Mouse (Mus musculus) kidney, postnatal 25 days (tissue): Measurements from ENCODE around the gene Tbx6.

Experiments used
- DNase-seq, 2 experiments: peaks; one replicate each; pipeline ENCODE4 v3.0.0; 2021; ENCODE audit warnings: mixed read lengths in 2 of 2

Gene Tbx6

DNA sequence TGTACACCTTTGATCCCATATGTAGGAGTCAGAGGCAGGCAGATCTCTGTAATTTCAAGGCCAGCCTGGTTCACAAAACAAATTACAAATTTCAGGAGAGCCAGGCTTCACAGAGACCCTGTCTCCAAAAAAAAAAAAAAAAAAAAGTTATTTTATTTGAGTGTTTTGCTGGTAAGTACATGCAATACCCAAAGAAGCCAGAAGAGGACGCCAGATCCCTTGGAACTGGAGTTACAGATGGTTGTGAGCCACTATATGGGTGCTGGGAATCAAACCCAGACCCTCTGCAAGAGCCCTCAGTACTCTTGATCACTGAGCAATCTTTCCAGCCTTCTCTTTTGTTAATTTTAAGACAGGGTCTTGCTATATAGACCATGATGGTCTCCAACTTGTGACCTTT lies 37.5 kb downstream of the Tbx6 start:
- DNase-seq: no peak

GRCm38 (mm10) chr7:126821835-126822511 lies 40.7 kb downstream of the Tbx6 start:
- DNase-seq: peak; percentile 83 to 89

GRCm38 (mm10) chr7:126822741-126823140 lies 41.5 kb downstream of the Tbx6 start:
- DNase-seq: peak in 1 of 2 experiments; percentile 56

GRCm38 (mm10) chr7:126823202-126823711 lies 42.0 kb downstream of the Tbx6 start:
- peak in 1 of 2 experiments; percentile 40 for DNase-seq

DNA sequence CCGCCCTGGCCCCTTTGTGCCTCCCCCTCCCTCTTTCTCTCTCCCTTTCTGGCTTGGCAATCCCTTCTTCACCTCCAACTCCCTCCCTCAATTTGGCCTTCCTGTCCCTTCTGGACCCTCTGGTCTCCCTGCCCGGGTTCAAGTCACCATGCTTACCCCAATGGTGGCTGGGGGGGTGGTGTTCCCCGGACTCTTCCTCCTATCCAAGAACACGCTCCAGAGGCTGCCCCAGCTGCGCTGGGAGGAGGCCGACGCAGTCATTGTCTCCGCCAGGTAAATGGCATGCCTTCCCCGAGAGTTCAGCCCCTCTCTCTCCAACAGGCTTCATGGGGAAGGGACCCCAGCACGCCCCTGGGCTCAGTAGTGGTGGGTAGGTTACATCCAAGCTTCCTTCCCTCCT lies 42.7 kb downstream of the Tbx6 start:
- DNase-seq: no peak

GRCm38 (mm10) chr7:126825403-126825802 lies 44.1 kb downstream of the Tbx6 start:
- DNase-seq: no peak

DNA sequence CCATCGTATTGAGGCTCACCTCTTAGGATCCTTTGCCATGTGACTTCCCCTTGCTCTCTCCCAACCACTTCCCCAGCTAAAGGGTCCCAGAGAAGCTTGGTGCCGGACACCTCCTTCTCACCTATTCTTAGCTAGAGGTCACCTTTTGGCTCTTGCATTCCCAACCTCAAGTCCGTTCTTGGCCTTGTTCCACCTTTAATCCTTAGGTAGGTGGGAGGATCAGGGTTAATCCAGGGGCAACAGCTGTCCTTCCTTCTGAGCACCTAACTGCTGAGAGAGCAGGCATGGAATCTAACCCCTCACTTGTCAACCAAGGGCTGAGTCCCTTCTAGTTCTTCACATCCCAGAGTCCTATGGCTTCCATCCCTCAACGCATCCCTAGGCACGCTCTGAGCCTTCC lies 44.7 kb downstream of the Tbx6 start:
- DNase-seq: no peak

DNA sequence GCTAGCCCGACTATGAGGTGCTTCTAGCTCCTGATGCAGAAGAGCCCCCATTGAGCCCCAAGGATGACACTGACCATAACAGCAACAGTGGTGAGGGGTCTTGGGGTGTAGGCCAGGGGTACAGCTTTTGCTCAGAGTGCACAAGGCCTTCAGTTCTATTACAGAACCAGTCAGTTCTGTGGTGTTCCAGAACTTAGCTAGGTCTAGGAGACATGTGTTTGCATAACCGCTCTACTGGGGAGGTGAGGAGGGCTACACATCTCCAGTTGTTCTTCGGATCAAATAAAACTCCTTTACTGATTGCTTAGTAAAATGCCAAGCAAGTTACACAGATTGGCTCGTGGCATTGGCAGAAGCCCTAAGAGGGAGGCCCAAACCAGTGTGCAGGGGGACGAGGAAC lies 50.3 kb downstream of the Tbx6 start, which contains the start of gene 4930451I11Rik:
Gene 4930451I11Rik, minus strand, starts transcription at position 101 of the 400 bp plus-strand sequence.
- no peak for DNase-seq

DNA sequence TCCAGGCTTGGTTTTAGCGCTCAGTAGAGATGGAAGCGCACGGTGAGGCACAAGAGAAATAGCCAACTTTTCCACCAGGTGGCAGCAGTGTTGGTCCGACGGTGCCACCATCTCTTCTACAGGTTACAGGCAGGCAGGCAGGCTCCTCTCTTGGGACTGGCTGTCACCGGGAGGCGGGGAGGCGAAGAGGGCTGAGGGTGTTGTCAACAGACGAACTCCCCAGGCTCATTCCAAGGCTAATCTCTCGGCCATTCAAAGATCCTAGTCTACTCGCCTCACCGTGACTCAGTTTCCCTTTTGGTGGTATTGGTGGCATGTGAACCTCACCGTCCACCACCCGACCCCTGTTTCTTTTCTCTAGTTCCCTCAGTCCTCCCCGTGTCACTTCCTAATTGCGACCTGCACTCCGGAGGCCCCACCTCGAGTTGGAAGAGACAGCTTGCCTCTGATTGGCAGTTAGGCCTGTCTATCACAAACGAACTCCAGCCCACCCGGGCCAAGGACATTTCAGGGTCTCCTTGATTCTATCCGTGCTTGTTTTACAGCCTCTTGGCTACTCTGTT lies 50.8 kb downstream of the Tbx6 start:
- peak; percentile 91 for DNase-seq

DNA sequence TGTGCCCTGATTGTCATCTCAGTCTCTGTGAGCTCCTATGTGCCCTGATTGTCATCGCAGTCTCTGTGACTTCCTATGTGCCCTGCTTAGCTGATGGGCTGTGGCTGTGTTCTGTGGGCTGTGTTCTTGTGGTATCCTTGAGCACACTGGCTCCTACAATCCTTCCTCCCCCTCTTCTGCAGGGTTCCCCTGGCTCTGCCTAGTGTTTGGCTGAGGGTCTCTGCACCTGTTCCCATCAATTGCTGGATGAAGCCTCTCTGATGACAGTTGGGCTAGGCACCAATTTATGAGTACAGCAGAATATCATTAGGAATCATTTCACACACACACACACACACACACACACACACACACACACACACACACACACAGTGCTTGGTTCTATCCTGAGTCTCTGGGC lies 52.0 kb downstream of the Tbx6 start:
- no peak for DNase-seq
